Mouse (Mus musculus): ENCODE data around the gene Rtn4.
A peak's percentile ranks its signal among the peaks of the same experiment; 100 is the strongest.
"Not testable (repeated sequence)": the region's sequence is repeated elsewhere in the genome, so short reads cannot be mapped to it uniquely, and the experiment has no call there.

The Rtn4 gene

DNA sequence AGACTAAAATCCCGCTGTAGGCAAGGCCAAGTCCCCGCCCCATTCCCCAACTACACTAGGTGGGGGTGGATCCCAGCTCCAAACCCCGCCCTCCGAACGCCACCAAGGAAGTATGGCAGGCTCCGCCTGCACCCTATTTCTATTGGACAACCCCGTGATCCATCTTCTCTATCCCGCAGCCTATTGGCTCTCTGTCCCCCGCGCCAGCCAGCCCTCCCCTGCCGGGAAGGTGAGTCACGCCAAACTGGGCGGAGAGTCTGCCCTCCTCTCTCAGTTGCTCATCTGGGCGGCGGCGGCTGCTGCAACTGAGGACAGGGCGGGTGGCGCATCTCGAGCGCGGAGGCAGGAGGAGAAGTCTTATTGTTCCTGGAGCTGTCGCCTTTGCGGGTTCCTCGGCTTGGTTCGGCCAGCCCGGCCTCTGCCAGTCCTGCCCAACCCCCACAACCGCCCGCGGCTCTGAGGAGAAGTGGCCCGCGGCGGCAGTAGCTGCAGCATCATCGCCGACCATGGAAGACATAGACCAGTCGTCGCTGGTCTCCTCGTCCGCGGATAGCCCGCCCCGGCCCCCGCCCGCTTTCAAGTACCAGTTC, at the start of gene Rtn4:
Rtn4 (plus strand) TSS at position 265 of the 590 bp plus-strand sequence.
- peak; percentile 99 for DNase-seq

DNA sequence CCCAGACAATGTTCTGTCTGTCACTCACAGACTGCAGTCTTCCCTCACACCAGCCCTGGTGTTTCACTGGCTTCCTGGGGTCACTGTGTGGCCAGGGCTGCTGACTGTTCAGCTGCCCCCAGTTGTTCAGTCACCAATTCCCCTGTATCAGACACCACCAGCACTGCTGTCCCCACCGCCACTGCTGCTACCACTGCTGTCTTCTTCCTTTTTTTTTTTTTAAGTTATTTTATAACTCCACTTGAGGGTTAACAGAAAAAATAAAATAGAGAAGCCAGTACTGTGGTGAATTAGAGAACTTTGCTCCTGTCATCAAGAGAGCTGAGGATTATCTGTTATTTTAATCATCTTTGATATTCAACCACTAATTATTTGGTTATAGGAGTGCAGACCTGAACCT, 48.3 kb upstream of the Rtn4 start:
- DNase-seq = no peak

DNA sequence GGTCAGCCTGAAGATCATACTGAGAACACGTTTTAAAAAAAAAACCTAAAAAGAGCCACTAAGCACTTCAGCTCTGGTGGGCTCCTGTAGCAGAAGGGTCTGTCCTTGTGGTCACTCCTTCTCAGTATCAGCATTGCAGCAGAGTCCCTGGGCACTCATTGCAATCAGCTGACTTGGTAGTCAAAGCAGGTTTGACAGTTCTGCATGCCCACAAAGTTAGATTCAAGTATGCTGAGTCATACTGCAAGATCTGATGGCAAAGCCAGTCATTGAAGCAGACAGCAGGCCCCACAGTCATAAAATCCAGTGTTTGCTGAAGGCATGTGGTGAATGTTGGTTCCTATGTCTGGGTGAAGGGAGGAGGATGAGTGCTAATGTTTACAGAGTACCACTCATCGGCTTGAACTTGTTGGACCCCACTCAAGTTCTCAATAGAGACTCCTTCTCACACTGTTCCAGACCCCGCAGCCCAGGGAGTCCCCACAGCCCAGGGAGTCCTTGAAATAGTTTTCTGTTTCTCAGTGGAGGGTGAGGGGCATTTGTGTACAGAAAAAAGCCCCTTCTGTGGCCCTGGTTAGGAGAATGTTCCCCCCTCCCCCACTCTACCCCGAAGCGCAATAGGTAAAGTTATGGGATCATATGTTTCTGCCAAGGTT, 47.2 kb upstream of the Rtn4 start:
- no peak for DNase-seq

DNA sequence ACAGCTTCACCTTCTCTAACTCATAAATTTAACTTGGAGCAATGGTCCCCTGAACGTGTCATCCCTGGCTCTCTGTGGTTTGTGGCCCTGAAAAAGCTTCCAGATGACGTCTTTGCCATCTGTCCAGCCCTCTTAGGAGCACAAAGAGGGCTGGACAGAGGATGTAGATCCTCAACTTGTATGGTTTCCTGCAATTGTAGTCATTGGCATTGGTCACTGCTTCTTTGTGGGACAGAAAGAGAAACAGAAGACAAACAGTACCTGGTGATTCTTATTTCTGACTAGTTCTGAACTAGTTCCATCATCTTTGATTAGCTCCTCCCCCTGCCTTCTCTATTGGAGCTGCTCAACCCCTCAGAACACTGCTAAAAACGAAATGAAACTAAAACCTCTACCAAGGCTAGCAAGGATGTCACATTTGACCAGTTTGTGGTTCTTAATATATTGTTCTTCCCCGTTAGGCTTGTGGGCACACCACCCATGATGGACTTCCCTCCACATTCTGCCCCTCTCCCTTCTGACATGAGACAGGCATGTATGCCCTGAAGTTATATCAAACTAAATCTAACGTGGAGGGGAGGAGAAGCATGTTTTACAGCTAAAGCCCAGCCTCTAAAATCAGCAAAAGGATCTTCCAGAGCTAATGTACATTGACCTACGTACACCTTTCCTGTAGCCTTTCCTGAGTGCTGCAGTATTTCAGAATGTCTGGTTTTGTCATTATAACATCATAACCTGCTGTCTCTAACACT, 45.0 kb upstream of the Rtn4 start:
- DNase-seq = peak; percentile 4

DNA sequence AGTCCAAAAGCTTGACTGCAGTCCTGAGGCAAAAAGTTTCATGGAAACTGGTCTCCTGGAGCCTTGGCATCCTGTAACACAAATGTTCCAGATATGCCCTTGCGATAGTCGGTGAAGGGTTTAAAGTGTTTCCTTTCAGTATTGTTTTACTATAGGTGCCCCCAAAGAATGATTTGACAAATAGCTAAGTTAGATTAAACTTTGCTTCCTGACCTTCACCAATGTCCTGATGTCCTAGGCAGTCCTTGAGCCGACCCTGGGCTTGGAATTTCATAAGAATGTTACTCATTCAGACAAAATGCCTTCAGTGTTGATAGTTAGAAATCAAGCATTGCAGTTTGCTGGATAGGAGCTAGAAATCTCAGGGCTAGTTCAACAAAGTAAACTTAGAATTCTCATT, 37.4 kb upstream of the Rtn4 start:
- not testable (repeated sequence) for DNase-seq

DNA sequence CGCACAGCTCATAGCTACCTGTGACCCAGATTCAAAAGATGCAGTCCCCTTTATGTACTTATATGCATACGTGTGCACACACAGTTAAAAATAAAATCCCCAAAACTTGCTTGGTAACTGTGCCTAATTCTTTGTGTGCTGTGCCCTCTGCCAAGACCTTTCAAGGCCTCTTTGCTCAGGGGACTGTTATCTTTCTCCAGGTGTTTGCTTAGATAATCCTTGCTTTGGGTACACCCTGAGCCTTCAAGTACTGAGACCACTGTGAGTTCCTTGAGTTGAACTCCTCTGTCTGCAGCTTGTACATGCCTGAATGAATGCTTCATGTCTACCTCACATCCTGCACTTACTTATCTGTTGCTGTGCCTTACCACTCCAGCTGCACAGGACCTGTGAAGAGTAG, 32.0 kb upstream of the Rtn4 start:
- no peak for DNase-seq

DNA sequence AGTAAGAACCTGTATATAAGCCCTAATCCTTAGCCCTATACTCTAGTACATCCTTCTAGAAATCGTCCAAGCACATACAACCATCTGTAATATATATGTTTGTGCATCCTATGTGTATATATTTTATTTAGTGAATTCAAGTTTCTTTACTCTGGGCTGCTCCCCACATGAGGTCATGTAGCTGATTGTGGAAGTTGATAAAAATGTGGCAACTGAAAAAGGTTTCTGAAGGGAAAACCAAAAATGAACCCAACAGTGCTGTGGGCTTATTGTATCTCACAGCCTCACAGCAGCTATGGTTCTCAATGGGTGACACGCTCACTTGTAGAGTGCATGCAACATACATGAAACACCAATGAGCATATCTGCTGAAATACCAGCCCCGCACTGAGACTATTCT, 25.1 kb upstream of the Rtn4 start:
- no peak for DNase-seq

DNA sequence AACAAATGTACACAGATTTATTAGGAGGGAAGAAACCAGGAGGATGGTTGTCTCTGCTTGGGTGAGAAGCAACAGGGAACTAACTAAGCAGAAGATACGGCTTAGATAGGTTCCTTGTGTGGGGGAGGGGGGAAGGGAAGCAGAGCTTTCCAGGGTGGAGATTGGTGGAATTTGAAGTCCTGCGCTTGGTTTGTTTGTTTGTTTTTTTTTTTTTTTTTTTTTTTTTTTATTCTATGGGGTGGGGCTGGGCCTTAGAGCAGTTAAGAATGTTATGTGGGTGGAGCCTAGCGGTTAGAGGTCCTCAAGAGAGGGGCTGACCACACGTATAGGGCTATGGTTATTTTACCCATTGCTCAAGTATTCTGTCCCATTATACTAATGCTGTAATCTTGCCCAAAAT, 23.0 kb upstream of the Rtn4 start:
- no peak for DNase-seq

DNA sequence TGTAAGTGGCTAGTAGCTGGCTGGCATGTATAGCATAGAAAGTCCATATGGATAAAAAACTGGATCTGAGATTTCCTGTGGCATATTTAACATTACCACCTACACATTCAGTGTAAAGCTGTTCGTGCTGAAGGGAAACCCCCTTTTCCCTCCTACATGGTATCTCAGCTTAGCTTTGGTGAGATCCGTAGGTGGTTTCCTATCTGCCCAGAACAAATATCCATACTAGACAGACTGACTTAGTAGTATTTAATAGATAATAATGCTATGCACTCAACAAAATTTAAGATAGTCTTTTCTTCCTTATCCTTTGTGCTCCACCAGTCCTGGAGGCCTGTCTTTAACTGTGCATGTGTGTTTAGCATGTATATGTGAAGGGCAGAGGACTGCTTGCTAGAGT, 19.4 kb upstream of the Rtn4 start:
- DNase-seq = no peak

DNA sequence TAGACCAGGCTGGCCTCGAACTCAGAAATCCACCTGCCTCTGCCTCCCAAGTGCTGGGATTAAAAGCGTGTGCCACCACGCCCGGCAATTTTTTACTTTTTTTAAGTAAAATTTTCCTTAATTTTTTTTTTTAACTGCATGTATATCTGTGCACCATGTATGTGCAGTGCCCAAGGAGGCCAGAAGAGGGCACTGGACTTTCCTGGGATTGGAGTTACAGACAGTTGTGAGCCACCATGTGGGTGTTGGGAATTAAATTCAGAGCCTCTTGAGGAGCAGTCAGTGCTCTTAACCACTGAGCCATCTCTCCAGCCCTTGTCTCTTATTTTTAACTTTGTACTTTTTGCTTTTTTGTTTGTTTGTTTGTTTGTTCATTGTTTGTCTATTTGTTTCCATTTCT, 16.0 kb upstream of the Rtn4 start:
- DNase-seq = peak; percentile 10

DNA sequence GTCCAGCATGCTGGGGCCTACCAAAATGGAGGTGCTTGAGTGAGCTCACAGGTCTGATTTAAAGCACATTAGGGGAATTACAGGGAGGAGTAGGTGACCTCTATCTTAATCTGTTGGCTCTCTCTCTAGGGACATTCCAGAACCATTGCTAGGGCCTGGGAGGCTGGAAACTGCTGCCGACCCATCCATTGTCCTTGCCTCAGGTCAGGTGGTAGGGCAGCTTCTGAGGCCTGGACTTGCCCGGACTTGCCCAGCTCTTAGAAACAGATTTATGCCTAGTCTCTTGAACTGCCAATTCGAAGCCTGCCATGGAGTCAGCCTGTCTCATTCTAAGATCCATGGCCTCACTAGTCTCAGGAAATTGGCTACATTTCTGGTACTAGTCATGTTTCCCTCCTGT, 12.8 kb upstream of the Rtn4 start:
- DNase-seq = no peak

DNA sequence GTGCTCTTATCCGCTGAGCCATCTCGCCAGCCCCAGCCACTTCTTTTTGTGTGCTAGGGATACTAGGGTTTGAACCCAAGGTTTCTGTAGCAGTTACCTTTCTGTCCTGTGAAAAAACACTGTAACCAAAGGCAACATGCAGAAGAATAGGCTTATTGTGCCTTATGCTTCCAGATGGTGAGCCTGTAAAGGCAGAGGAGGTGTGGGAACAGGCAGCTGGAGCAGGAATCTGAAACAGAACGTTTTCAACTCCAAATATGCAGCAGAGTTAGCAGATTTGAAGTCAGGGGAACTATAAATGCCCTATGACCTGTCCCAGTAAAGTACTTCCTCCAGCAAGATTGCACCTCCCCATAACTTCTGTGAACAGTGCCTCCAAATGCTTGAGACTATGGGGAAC, 12.0 kb upstream of the Rtn4 start:
- DNase-seq = no peak

DNA sequence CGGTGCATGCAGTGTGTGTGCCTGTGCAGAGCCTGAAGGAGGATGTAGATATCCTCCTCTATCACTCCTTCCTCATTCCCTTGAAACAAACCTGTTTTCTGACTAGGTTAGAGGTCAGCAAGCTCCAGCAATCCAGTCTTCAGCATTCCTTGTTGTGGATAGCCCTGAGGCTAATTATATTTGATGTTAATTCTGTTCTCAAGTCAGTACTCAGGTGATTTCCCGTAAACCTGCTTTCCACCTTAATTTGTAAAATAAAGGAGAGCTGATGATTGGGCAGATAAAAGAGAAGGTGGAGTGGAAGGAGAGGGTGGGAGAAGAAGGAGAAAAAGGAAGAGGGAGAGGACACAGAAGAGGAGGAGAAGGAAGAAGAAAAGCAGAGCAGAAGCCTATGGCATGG, 8.5 kb upstream of the Rtn4 start:
- no peak for DNase-seq

DNA sequence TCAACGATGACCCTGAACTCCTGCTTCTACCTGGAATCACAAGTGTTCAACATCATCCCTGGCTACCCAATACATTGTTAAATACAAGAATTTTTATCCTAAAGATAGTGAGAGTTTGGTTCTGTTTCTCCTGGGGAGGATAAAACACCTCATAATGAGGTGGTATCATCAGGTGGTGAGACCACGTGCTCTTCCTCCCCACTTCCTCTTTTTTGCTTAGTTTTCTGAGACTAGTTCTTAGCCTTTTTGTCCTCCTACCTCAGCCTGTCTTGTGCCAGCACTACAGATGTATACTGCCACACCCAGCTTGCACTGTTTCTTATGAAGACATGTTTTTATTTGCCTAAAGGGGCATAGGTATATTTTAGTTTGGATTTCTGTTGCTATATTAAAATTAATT, 6.6 kb upstream of the Rtn4 start:
- no peak for DNase-seq

DNA sequence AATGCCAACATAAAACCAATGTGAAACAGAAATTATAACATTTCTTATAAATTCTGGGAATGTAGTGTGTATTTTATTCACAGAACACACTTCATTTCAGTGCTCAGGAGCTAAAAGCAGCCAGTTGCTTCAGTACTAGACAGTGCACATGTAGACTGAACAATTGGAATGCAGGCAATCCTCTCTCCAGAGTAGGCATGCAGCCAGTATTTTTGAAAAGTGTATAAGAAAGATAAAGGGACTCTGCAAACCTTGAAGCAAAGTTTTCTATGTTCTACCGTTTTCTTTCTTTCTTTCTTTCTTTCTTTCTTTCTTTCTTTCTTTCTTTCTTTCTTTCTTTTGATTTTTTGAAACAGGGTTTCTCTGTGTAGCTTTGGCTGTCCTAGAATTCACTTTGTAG, 1.2 kb upstream of the Rtn4 start:
- no peak for DNase-seq

DNA sequence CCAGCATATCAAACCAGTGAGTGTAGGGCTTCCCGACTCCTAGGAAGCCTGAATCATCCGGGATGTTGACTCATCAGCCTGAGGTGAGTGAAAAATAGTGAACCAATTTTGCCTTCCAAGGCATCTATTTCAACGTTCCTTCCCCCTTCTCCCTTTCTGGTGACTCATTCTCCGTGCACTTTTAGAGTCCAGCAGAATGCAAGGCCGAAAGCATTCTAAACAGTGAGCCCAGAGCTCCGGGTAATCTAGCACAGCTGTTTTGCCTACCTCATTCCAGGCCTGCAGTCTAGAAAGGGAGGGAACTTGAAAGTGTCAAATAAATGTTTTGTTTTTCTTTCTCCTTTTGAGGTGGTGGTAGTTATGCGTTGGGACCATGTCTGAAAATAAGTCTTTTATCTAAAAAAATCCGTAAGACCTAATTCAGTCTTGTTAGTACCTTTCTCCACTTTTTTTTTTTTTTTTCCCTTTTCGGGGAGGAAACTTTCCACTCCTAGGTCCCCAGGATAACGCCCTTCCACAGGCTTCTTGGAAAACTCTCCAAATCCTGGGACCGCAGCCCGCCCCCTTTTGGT, 550 bp upstream of the Rtn4 start:
- DNase-seq = peak; percentile 32

DNA sequence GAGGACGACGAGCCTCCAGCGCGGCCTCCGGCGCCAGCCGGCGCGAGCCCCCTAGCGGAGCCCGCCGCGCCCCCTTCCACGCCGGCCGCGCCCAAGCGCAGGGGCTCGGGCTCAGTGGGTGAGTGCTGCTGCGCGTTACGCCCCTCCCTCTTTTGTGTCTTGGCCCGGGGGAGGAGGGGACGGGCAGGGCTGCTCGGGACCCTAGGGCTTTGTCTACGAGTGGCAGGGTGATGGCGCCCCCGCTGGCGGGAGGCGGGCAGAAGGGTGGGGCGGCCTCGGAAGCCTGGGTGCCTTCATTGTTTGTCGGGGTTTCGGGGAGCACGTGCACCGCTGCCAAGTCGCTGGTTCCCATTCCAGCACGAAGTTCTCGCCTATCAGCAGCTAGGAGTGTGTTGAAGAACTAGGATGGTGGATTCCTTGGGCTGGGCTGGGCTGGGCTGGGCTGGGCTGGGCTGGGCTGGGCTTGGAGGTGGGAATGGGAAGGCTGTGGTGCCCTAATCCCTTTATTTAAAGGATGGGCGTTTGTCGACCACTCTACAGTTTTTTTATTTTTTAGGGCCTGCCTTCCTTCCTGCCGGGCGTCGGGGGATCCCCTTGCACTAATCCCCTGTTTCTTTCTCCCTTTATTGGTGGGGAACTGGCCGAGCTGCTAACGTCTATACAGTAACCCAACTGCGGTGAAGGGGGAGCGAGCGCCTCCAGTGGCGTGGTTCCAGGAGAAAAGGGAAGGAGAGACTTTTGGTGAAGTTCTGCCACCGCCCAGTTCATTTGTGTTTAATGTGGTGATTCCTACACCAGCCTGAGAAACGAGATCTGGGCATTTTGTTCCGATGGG, 1.0 kb downstream of the Rtn4 start:
- DNase-seq = peak; percentile 91

DNA sequence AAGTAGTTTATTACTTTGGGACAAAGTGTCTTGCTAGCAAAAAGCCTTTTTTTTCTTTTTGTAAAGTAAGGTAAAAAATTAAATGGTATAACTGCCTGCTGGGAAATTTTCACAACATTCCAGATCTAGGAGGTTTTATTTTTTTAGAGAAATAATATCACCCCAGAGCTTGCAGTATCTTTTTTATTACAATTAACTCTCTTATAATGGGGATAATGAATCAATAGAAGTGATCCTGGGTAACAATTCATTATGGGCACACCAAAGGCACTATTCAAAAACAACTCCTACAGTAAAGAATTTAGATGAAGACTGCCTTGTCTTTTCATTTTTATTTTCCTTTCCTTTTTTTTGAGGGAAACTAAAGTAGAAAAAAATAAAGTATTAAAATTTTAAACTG, 2.0 kb downstream of the Rtn4 start:
- DNase-seq = no peak

DNA sequence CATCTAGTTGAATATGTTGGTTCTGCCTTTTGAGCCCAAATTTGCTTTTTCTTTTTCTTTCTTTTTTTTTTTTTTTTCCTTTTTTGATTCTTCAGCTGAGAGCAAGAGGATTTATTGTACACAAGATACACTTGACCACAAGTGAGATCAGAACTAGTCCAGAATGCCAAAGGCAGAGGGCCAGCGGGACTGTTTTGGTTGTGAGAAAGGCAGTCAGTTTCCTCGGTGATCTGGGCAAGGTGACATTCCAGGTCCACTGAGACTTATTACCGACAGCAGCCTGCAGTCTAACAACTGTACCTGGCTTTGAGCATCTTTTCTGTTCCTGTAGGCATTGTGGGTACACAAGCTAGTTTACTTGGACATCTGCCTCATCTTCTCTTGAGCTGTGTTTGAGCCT, 10.0 kb downstream of the Rtn4 start:
- DNase-seq = peak; percentile 19

DNA sequence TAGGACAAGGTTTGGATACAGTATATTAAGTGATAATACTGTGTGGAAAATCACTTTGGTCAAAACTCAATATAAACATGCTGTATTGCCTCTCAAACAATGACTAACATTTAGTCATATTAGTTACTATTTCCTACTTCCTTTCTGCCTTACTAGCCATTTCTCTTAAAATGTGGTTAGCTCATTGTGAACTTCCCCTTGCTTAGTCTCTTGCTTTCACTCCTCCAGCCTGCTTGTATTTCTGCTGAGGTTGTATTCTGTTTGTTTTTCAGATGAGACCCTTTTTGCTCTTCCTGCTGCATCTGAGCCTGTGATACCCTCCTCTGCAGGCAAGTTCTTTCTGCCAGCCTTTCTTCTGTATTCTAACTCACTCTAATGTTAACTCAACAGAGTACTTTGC, 12.5 kb downstream of the Rtn4 start:
- DNase-seq = no peak

DNA sequence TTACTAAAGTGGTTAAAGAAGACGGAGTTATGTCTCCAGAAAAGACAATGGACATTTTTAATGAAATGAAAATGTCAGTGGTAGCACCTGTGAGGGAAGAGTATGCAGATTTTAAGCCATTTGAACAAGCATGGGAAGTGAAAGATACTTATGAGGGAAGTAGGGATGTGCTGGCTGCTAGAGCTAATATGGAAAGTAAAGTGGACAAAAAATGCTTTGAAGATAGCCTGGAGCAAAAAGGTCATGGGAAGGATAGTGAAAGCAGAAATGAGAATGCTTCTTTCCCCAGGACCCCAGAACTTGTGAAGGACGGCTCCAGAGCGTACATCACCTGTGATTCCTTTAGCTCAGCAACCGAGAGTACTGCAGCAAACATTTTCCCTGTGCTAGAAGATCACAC, 14.1 kb downstream of the Rtn4 start:
- no peak for DNase-seq

DNA sequence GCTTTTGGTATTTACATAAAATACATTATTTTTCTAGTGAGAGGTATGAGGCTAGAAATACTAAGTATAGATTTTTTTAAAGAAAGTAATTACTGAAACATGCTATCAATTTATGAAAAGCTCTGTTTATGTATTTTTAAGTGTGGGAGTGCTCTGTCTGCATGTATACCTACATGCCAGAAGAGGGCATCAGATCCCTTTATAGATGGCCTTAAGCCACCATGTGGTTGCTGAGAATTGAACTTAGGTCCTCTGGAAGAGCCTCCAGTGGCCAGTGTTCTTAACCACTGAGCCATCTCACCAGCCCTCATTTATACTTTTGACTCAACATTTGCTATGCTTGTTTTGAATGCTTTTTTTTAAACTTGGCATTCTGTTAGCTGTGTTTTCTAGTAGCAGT, 16.8 kb downstream of the Rtn4 start:
- no peak for DNase-seq

DNA sequence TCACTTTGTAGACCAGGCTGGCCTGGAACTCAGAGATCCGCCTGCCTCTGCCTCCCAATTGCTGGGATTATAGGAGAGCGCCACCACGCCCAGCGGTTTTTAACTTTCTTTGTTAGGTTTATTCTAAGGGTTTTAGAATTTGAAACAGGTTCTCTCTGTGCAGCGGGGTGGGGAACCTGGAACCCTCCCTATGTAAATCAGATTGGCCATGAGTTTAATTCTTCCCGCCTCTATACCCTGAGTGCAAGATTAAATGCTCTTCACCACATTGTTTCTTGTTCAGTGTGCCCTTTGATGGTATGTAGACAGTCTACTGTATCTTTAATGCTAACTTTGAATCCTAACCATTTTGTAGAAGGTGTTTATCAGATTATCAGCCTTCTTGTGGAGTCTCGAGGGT, 21.4 kb downstream of the Rtn4 start:
- DNase-seq = no peak

All from lung, postnatal 36 days (tissue).